Mouse (Mus musculus) fat pad, adult 2 months (tissue): ENCODE results near the gene Rnf169.
A peak's percentile ranks its signal among the peaks of the same experiment; 100 is the strongest.

ENCODE experiments used
- DNase-seq: peaks from one replicate; pipeline ENCODE4 v3.0.0-alpha.2; 2011; ENCODE audit warnings: low read depth, low spot score; ENCODE audit errors: extremely low read depth

Gene Rnf169

GRCm38 (mm10) chr7:99896905-99897304, 83.3 kb downstream of the Rnf169 start:
- DNase-seq = peak; percentile 62

GRCm38 (mm10) chr7:99894478-99894877, 85.8 kb downstream of the Rnf169 start:
- no peak for DNase-seq

- no peak for DNase-seq
Measured at GRCm38 (mm10) chr7:99893967-99894366, 86.3 kb downstream of the Rnf169 start.

GRCm38 (mm10) chr7:99892351-99892750, 87.9 kb downstream of the Rnf169 start:
- DNase-seq = no peak

DNA sequence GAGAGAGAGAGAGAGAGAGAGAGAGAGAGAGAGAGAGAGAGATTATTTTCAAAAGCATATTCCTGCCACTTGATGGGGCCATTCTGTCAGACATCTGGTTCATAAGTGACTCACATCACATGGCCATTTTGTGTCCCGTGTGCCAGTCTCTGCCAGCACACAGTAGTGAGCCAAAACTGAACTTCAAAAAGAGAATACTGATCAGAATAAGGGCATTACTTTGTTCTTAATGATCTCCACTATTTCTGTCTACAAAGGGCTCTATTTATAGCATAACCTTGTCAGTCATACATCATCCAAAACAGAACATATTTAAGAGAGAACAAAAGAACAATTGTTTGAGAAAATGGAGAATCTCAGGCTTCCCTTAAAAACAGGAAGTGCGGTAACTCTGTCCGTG, 88.8 kb downstream of the Rnf169 start:
- no peak for DNase-seq

DNA sequence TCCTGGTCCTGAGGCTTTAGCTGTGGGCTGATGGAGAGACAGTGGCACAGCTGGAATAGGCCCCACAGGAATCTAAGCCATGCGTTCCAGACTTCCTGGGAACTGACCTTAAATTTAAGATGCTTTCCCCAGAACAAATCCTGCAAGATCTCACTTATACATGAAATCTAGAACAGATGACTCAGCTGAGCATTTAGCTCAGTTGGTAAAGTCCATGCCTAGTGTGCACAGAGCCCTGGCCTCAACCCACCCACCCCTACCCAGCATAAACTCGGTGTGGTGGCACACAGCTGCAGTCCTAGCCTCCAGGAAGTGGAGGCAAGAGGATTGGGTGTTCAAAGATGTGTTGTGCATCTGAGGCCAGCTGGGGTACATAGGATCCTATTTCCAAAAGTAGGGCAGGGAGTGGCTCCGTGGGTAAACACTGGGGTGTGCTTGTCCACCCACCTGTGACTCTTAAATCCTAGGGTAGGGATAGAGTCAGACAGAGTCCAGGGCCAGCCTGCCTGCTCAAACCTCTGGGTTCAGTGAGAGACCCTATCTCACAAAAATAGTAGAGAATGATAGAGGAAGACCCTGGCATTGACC, 90.0 kb downstream of the Rnf169 start:
- no peak for DNase-seq

GRCm38 (mm10) chr7:99889175-99889880, 90.9 kb downstream of the Rnf169 start:
- DNase-seq = no peak

DNA sequence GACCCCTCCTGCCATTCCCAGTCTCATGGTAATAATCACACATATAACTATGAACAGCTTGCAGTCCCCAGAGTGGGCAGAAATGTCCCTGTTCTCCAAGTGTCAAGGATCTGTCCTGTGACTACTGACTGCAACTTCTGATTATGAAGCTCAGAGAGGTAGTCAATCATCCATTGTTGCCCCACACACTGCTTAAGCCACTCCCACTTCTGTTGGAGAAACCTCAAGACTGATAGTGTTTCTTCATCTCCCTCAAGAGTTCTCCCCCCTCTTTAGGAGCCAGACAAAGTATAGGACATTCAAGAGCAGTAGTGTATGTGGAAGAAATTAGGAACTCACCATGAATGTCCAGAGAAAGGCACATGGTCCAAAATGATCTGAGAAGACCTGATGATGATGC, 92.5 kb downstream of the Rnf169 start:
- DNase-seq = no peak

- DNase-seq = no peak
Measured at GRCm38 (mm10) chr7:99887230-99887735, 93.0 kb downstream of the Rnf169 start.

GRCm38 (mm10) chr7:99878254-99878653, 102.0 kb downstream of the Rnf169 start:
- no peak for DNase-seq

DNA sequence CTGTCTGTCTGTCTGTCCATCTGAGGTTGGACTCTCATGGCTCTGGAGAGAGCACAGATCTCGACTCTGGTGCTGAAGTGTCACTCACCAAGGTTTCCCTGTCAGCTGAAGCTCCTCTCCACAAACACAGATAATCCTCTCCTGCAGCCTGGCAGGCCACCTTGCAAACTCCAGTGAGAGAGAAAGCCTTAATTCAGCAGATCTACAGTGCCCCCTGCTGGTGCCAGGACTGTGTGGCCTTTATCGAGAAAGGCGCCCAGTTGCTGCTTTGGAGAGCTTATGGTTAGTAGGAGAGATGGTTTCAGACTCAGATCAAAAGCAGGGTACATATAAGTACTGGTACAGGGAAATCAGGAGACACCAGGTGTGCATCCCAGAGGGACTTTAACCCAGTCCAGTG, 103.9 kb downstream of the Rnf169 start:
- DNase-seq = no peak

- DNase-seq = no peak
Measured at GRCm38 (mm10) chr7:99875891-99876290, 104.4 kb downstream of the Rnf169 start.

DNA sequence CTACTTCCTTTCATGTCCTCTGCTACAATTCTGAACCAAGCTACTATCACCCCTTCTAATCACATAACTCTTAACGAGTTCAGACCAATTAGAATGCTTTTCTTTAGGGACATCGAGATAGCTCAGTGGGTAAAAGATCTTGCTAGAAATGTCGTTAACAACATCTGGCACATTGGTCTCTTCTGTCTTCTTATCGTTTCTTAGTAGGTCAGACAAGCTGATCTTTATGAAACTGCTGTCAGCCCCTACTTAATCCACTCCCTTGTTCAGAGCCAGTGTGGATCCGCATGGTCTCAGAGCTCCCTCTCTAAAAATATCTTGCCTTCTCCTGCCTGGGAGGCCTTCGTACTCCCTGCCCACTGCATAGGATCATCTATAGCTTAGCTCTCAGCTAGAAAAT, 106.3 kb downstream of the Rnf169 start:
- DNase-seq = no peak
